ENCODE assay signal across 23 mouse cellular contexts in the genomic region with DNA sequence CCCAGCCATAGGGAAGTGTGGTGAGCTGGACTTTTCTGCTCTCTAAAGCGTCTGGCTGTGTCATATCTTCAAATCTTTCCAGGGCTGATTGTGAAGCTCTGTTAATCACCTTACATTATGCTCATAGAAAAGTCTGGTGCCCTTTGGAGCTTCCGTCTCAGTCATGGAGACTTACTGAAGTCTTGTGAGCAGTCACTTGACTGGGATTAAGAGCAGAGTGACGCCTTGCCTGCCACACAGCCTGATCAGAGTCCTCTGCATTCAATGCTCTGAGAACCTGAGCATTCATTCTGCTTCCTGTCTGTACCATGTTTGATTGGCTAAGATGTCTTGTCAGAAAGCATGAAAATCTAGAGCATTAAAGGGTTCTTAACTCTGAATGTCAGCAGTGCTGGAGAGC.
DNase-seq lines count a peak whose midpoint lies in the region; ATAC-seq and TF ChIP-seq lines count a peak whose summit lies in the region.
"Had no signal": no experiment of that assay in that cellular context is flagged by ENCODE, and none has a peak within 500 bp of the region (broad histone marks: within the 10 kb centered on the region; RNA-seq: fewer than 3 reads in every experiment).

No protein-coding gene starts in this region.

- H3K36me3 ChIP-seq in heart, embryonic 10.5 days = peaks cover 20% of the 10 kb centered on the region
- H3K36me3 ChIP-seq in kidney, embryonic 15.5 days = peaks cover 41% of the 10 kb centered on the region
- peaks cover 21% of the 10 kb centered on the region; the same call in 1 of the 2 replicates for H3K36me3 ChIP-seq in kidney, embryonic 16.5 days (ENCODE audit: insufficient read depth, low read length)
- H3K36me3 ChIP-seq in intestine, postnatal 0 days (ENCODE audit: control insufficient read depth, insufficient read depth) = peaks cover 19% of the 10 kb centered on the region
- peaks cover 5% of the 10 kb centered on the region for H3K36me3 ChIP-seq in small intestine, adult 2 months (ENCODE audit: control insufficient read depth, insufficient read depth, low read length)
- H3K36me3 ChIP-seq: forebrain, embryonic 15.5 days; midbrain, embryonic 13.5 days; neural tube, embryonic 13.5 days had no signal

- no peak overlapping the region for H3K4me3 ChIP-seq in heart, embryonic 10.5 days
- H3K4me3 ChIP-seq in kidney, embryonic 15.5 days (replicated peaks) = no peak overlapping the region
- H3K4me3 ChIP-seq in kidney, embryonic 16.5 days (ENCODE audit: low read length) = no peak overlapping the region
- H3K4me3 ChIP-seq in intestine, postnatal 0 days (ENCODE audit: low read depth, low read length) = no peak overlapping the region
- H3K4me3 ChIP-seq in small intestine, adult 2 months (ENCODE audit: low read depth, low read length) = no peak overlapping the region
- H3K4me3 ChIP-seq: embryonic facial prominence, embryonic 13.5 days; forebrain, embryonic 15.5 days; heart, embryonic 15.5 days; hindbrain, embryonic 10.5 days; limb, embryonic 12.5 days; midbrain, embryonic 13.5 days; neural tube, embryonic 13.5 days had no signal

- peak overlapping the region; percentile 36; the same call in 1 of the 2 replicates for H3K27ac ChIP-seq in heart, embryonic 10.5 days
- H3K27ac ChIP-seq in kidney, embryonic 15.5 days = 0 out of 2 replicates have a peak overlapping the region, but pooled peaks have one; percentile 22
- no peak overlapping the region for H3K27ac ChIP-seq in kidney, embryonic 16.5 days (ENCODE audit: low read length)
- peak overlapping the region; percentile 94 for H3K27ac ChIP-seq in intestine, postnatal 0 days (ENCODE audit: low read depth, low read length)
- peak overlapping the region; percentile 83 for H3K27ac ChIP-seq in small intestine, adult 2 months (ENCODE audit: insufficient read depth, low read depth, low read length)
- H3K27ac ChIP-seq: embryonic facial prominence, embryonic 13.5 days; forebrain, embryonic 15.5 days; heart, embryonic 15.5 days; limb, embryonic 12.5 days; midbrain, embryonic 13.5 days; neural tube, embryonic 13.5 days had no signal

- no peak for TF ChIP-seq CTCF in intestine, postnatal 0 days (IDR thresholded peaks at IDR 0.05; ENCODE audit: low read depth)
- TF ChIP-seq CTCF in small intestine, adult 2 months (IDR thresholded peaks at IDR 0.05; ENCODE audit: extremely low read depth, insufficient read length, insufficient replicate concordance, low read depth, low read length) = no peak

- TF ChIP-seq POLR2A in small intestine, adult 2 months (IDR thresholded peaks at IDR 0.05; ENCODE audit: low read depth, low read length) = no peak

- no peaks in the 10 kb centered on the region for H3K9me3 ChIP-seq in heart, embryonic 10.5 days
- H3K9me3 ChIP-seq in kidney, embryonic 15.5 days (replicated peaks) = no peaks in the 10 kb centered on the region
- no peaks in the 10 kb centered on the region for H3K9me3 ChIP-seq in kidney, embryonic 16.5 days (ENCODE audit: low read length)
- no peaks in the 10 kb centered on the region for H3K9me3 ChIP-seq in intestine, postnatal 0 days (ENCODE audit: control insufficient read depth)
- H3K9me3 ChIP-seq: embryonic facial prominence, embryonic 13.5 days; forebrain, embryonic 15.5 days; heart, embryonic 15.5 days; hindbrain, embryonic 10.5 days; limb, embryonic 12.5 days; midbrain, embryonic 13.5 days; neural tube, embryonic 13.5 days had no signal

- H3K4me1 ChIP-seq in heart, embryonic 10.5 days = peaks cover 29% of the 10 kb centered on the region
- peaks cover 31% of the 10 kb centered on the region for H3K4me1 ChIP-seq in kidney, embryonic 15.5 days
- H3K4me1 ChIP-seq in kidney, embryonic 16.5 days (ENCODE audit: insufficient read depth, low read length) = peaks cover 24% of the 10 kb centered on the region
- peaks cover 10% of the 10 kb centered on the region; the same call in 1 of the 2 replicates for H3K4me1 ChIP-seq in intestine, postnatal 0 days (replicated peaks; ENCODE audit: control insufficient read depth, insufficient read depth, low read length)
- peaks cover 37% of the 10 kb centered on the region for H3K4me1 ChIP-seq in small intestine, adult 2 months (ENCODE audit: control insufficient read depth, insufficient read depth, insufficient read length, low read length)
- H3K4me1 ChIP-seq: forebrain, embryonic 15.5 days had no signal

- WGBS in heart, embryonic 10.5 days = 71% methylated on average over 3 of the region's 3 CpGs
- WGBS in kidney, embryonic 15.5 days = 80% methylated on average over 3 of the region's 3 CpGs
- WGBS in kidney, embryonic 16.5 days = 84% methylated on average over 3 of the region's 3 CpGs
- 51% methylated on average over 3 of the region's 3 CpGs for WGBS in intestine, postnatal 0 days
- 45% methylated on average over 3 of the region's 3 CpGs for WGBS in small intestine, adult 2 months

- H3K4me2 ChIP-seq in kidney, embryonic 15.5 days = no peak overlapping the region
- no peak overlapping the region for H3K4me2 ChIP-seq in kidney, embryonic 16.5 days (replicated peaks; ENCODE audit: low read depth, low read length)
- H3K4me2 ChIP-seq in intestine, postnatal 0 days (replicated peaks; ENCODE audit: low read depth) = no peak overlapping the region
- H3K4me2 ChIP-seq: embryonic facial prominence, embryonic 13.5 days; forebrain, embryonic 15.5 days; heart, embryonic 15.5 days; limb, embryonic 12.5 days; lung, embryonic 14.5 days; midbrain, embryonic 13.5 days; neural tube, embryonic 13.5 days had no signal

- H3K27me3 ChIP-seq in heart, embryonic 10.5 days (ENCODE audit: insufficient read depth, poor library complexity, severe bottlenecking) = no peaks in the 10 kb centered on the region
- H3K27me3 ChIP-seq in kidney, embryonic 15.5 days = no peaks in the 10 kb centered on the region
- no peaks in the 10 kb centered on the region for H3K27me3 ChIP-seq in kidney, embryonic 16.5 days (ENCODE audit: insufficient read depth, low read length)
- no peaks in the 10 kb centered on the region for H3K27me3 ChIP-seq in intestine, postnatal 0 days (replicated peaks; ENCODE audit: control insufficient read depth, insufficient read depth, low read length)
- H3K27me3 ChIP-seq in small intestine, adult 2 months (ENCODE audit: control insufficient read depth, insufficient read depth, low read length) = no peaks in the 10 kb centered on the region
- H3K27me3 ChIP-seq: embryonic facial prominence, embryonic 13.5 days; forebrain, embryonic 15.5 days; heart, embryonic 15.5 days; limb, embryonic 12.5 days; midbrain, embryonic 13.5 days; neural tube, embryonic 13.5 days; Patski had no signal

- no peak overlapping the region for H3K9ac ChIP-seq in kidney, embryonic 15.5 days
- no peak overlapping the region for H3K9ac ChIP-seq in kidney, embryonic 16.5 days (replicated peaks; ENCODE audit: low read length)
- 0 out of 2 replicates have a peak overlapping the region, but pooled peaks have one; percentile 11 for H3K9ac ChIP-seq in intestine, postnatal 0 days (ENCODE audit: low read depth, low read length)
- H3K9ac ChIP-seq: embryonic facial prominence, embryonic 13.5 days; forebrain, embryonic 15.5 days; heart, embryonic 15.5 days; limb, embryonic 12.5 days; lung, embryonic 14.5 days; midbrain, embryonic 13.5 days; neural tube, embryonic 13.5 days had no signal

- DNase-seq in heart, embryonic 10.5 days (ENCODE audit: low spot score) = no peak
- DNase-seq in heart, adult 11 months = no peak
- no peak for DNase-seq in cerebellum, adult 8-10 months
- DNase-seq in adrenal gland, adult 18-20 months (ENCODE audit: low spot score in 2 of 2) = no peak
- DNase-seq: cerebellum, adult 11 months; cerebellum, postnatal 14 days; gastrocnemius, postnatal 36 days; right cerebral cortex, adult 18-20 months; thymus, postnatal 25 days had no signal

- no peak for ATAC-seq in kidney, embryonic 15.5 days (replicated peaks; ENCODE audit: low FRiP score)
- no peak for ATAC-seq in kidney, embryonic 16.5 days (ENCODE audit: low FRiP score, low TSS enrichment)
- peak; percentile 80 for ATAC-seq in intestine, postnatal 0 days
- ATAC-seq: CD4-positive, CD25-positive, alpha-beta regulatory T cell, adult 4 months; forebrain, embryonic 15.5 days; midbrain, embryonic 13.5 days had no signal
